ENCODE assay signal across 1 mouse cellular context in genomic region chr15:82416797-82417789, GRCm38 (mm10).
TF ChIP-seq lines count a peak whose summit lies in the region.

No protein-coding gene starts in this region.

TF ChIP-seq in CH12.LX, 34 proteins besides CTCF, POLR2A, EP300 and RAD21:
- no peak for TF ChIP-seq KAT2A (IDR thresholded peaks at IDR 0.05; ENCODE audit: insufficient replicate concordance, low read length)
- TF ChIP-seq ZMIZ1 (IDR thresholded peaks at IDR 0.05; ENCODE audit: low read depth, low read length) = no peak
- TF ChIP-seq IRF4 (IDR thresholded peaks at IDR 0.05; ENCODE audit: low read depth, low read length) = no peak
- no peak for TF ChIP-seq MAFK (IDR thresholded peaks at IDR 0.05; ENCODE audit: insufficient replicate concordance, low read length)
- no peak for TF ChIP-seq ZKSCAN1 (IDR thresholded peaks at IDR 0.05; ENCODE audit: borderline replicate concordance, low read depth, low read length)
- no peak for TF ChIP-seq ETS1 (conservative IDR thresholded peaks at IDR 0.05; ENCODE audit: low read depth, low read length)
- no peak for TF ChIP-seq JUN (IDR thresholded peaks at IDR 0.05; ENCODE audit: insufficient read depth, low read depth, low read length)
- TF ChIP-seq UBTF (IDR thresholded peaks at IDR 0.05; ENCODE audit: low read depth, low read length) = no peak
- TF ChIP-seq USF1 (IDR thresholded peaks at IDR 0.05; ENCODE audit: low read depth, low read length) = no peak
- TF ChIP-seq TCF12 (IDR thresholded peaks at IDR 0.05; ENCODE audit: low read depth, low read length) = no peak
- peak; percentile 78 for TF ChIP-seq SMC3 (IDR thresholded peaks at IDR 0.05; ENCODE audit: low read depth, low read length)
- TF ChIP-seq SIN3A (IDR thresholded peaks at IDR 0.05; ENCODE audit: low read length) = no peak
- peak; percentile 51; the same call in 1 of the 2 replicates for TF ChIP-seq NRF1 (IDR thresholded peaks at IDR 0.05; ENCODE audit: low read depth, low read length)
- no peak for TF ChIP-seq E2F4 (IDR thresholded peaks at IDR 0.05; ENCODE audit: insufficient replicate concordance, low read depth, low read length)
- no peak for TF ChIP-seq ZNF384 (IDR thresholded peaks at IDR 0.05; ENCODE audit: low read depth, low read length)
- no peak for TF ChIP-seq PAX5 (IDR thresholded peaks at IDR 0.05; ENCODE audit: low read length)
- TF ChIP-seq HCFC1 (IDR thresholded peaks at IDR 0.05; ENCODE audit: low read depth, low read length) = no peak
- TF ChIP-seq POLR2AphosphoS2 (IDR thresholded peaks at IDR 0.05; ENCODE audit: low read depth, low read length) = no peak
- TF ChIP-seq ELF1 (IDR thresholded peaks at IDR 0.05; ENCODE audit: low read depth, low read length) = peak; percentile 40; the same call in 1 of the 2 replicates
- no peak for TF ChIP-seq ZC3H11A (IDR thresholded peaks at IDR 0.05; ENCODE audit: low read depth, low read length)
- no peak for TF ChIP-seq MAX (IDR thresholded peaks at IDR 0.05; ENCODE audit: low read length)
- TF ChIP-seq MXI1 (IDR thresholded peaks at IDR 0.05; ENCODE audit: low read depth, low read length) = no peak
- no peak for TF ChIP-seq USF2 (conservative IDR thresholded peaks at IDR 0.05; ENCODE audit: low read depth, low read length)
- TF ChIP-seq RCOR1 (conservative IDR thresholded peaks at IDR 0.05; ENCODE audit: low read depth, low read length) = no peak
- no peak for TF ChIP-seq MAZ (IDR thresholded peaks at IDR 0.05; ENCODE audit: low read depth, low read length)
- TF ChIP-seq JUND (conservative IDR thresholded peaks at IDR 0.05; ENCODE audit: low read depth, low read length) = no peak
- TF ChIP-seq GABPA (IDR thresholded peaks at IDR 0.05; ENCODE audit: insufficient replicate concordance, low read depth, low read length) = no peak
- no peak for TF ChIP-seq CHD2 (IDR thresholded peaks at IDR 0.05; ENCODE audit: low read length)
- no peak for TF ChIP-seq MYC (IDR thresholded peaks at IDR 0.05; ENCODE audit: low read depth, low read length)
- no peak for TF ChIP-seq TBP (conservative IDR thresholded peaks at IDR 0.05; ENCODE audit: low read depth, low read length)
- peak; percentile 39; the same call in 1 of the 2 replicates for TF ChIP-seq NELFE (IDR thresholded peaks at IDR 0.05; ENCODE audit: low read depth, low read length)
- no peak for TF ChIP-seq MEF2A (IDR thresholded peaks at IDR 0.05; ENCODE audit: borderline replicate concordance, low read depth, low read length)
- no peak for TF ChIP-seq CHD1 (IDR thresholded peaks at IDR 0.05; ENCODE audit: low read depth, low read length)
